Mouse (Mus musculus): Measurements from ENCODE around the gene Mthfd2.

Gene Mthfd2

GRCm38 (mm10) chr6:83267616-83268015 is 58.1 kb downstream of the Mthfd2 start:
- no peak for DNase-seq (ENCODE audit: low spot score)

GRCm38 (mm10) chr6:83265653-83266052 is 60.1 kb downstream of the Mthfd2 start:
- no peak for DNase-seq (ENCODE audit: low spot score)

GRCm38 (mm10) chr6:83265253-83265652 is 60.5 kb downstream of the Mthfd2 start:
- no peak for DNase-seq (ENCODE audit: low spot score)

GRCm38 (mm10) chr6:83264516-83264915 is 61.2 kb downstream of the Mthfd2 start:
- no peak for DNase-seq (ENCODE audit: low spot score)
